Mouse (Mus musculus) CD4-positive helper T cell, adult 2 months (primary cell): ENCODE data around the gene Olfr1135.

Experiments used
- DNase-seq: peaks from one replicate; pipeline ENCODE4 v3.0.0-alpha.2; 2012; ENCODE audit warnings: low read depth, missing footprints, low spot score

Gene Olfr1135

GRCm38 (mm10) chr2:87673564-87673963 is at the start of gene Olfr1135:
Gene Olfr1135 (minus strand): TSS chr2:87673664.
- no peak for DNase-seq

DNA sequence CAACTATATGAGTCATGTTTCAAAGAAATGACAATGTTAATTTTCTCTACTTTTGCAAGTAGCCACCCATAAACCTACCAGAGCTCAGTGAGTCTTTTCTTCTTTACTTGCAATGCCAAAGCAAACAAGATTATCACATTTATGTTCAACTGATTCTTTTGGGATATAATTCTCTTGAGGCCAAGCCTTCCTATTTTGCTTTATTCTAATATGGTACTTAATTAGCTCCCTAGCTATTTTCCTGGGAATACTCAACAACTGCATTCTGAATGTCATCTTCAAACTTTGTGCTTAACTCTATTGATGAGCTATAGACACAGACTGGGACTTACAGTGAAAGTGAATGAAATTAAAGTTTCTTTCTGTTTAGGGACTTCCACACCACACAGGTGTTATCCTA is 39.6 kb upstream of the Olfr1135 start, which contains the start of gene Olfr1137:
Olfr1137 (minus strand) TSS at position 101 of the 400 bp plus-strand sequence.
- DNase-seq: no peak

DNA sequence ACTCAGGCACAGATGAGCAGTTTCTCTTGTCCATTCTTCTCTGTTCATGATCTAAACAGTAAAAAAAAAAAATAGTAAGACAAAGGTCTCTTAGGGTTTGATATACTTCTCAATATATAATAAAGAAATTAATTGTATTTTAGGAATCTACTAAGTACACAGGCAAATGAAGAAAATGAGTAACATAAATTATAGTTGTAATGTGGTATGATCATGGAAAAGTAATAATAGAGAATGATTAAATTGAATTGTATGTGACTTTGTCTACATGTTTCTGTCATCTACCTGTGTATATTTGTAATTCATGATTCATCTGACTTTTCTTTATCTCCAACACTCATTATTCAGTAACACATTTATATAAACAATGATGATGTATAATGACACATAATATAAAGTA is 20.4 kb upstream of the Olfr1135 start, which contains the start of gene Olfr1136:
Olfr1136 (minus strand) TSS at position 101 of the 400 bp plus-strand sequence.
- no peak for DNase-seq

DNA sequence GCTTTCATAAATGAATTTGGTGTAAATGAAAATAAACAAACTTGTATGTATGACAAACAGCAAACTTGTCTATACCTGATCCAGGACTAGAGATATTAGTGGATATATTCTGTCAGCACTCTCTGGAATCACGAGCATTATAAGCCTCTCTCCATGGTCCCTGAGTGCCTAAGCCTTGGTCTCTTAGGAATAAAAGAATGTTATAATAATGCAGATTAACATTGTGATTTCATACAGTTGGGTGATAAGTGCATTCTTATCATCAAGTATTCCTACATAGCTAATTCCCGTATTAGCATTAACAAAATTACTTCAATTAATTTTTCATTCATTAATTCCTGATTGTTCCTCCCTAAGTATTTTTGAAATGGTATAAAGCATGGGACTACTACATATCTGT is 15.1 kb downstream of the Olfr1135 start, which contains the start of gene Olfr1134:
Olfr1134 (minus strand) TSS at position 101 of the 400 bp plus-strand sequence.
- no peak for DNase-seq

GRCm38 (mm10) chr2:87647274-87647673 is 26.2 kb downstream of the Olfr1135 start, which contains the start of gene Olfr1133:
Gene Olfr1133 (minus strand): TSS chr2:87647374.
- DNase-seq: no peak

- no peak for DNase-seq
Observed at GRCm38 (mm10) chr2:87642441-87642840, 31.0 kb downstream of the Olfr1135 start.

- DNase-seq: no peak
Observed at GRCm38 (mm10) chr2:87637435-87637834, 36.0 kb downstream of the Olfr1135 start, which contains the start of gene Olfr1132. Gene Olfr1132 (minus strand): TSS chr2:87637535.

DNA sequence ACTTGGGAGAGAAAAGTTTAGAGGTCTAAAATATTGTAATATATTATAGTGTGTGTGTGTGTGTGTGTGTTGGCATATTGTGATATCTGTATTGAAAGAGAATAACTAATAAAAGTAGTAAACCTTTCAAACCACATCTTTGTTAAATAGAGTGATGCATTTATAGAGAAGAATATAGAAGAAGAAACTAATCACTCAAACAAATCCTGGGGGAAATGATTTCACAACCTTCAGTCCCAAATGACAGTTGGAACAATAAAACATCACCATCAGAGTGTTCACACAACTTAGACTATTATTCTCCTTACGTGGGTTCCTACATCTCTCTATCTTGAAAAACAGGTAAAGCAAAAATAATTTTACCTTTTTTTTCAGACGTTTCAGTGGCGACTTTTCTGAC is 46.7 kb downstream of the Olfr1135 start, which contains the start of gene Olfr1131:
Olfr1131 (plus strand) TSS at position 301 of the 400 bp plus-strand sequence.
- DNase-seq: no peak
